Mouse (Mus musculus): ENCODE results near the gene Tmprss9. TPM values are rescaled to one million over a fixed set of nuclear protein-coding genes. Genes with fewer than 3 reads are reported as not detected.

The Tmprss9 gene
- polyA plus RNA-seq, 1 experiment from 2014 or later, result 0.25 TPM

GRCm38 (mm10) chr10:80936135-80936809, 64.6 kb downstream of the Tmprss9 start:
- Histone ChIP-seq H3K9ac (replicated peaks; ENCODE audit: low read depth, low read length) (no peak overlapping the region), H3K27ac (ENCODE audit: low read length) (no peak overlapping the region), H3K9me3 (ENCODE audit: control insufficient read depth, low read length) (no peaks in the 10 kb centered on the region), H3K4me2 (ENCODE audit: low read length) (peak overlapping the region; percentile 32), H3K4me1 (replicated peaks; ENCODE audit: control insufficient read depth, insufficient read depth, low read length) (peaks cover 72% of the 10 kb centered on the region), H3K36me3 (ENCODE audit: control insufficient read depth, insufficient read depth) (no peaks in the 10 kb centered on the region), H3K27me3 (replicated peaks; ENCODE audit: control insufficient read depth, insufficient read depth, low read length) (peaks cover 37% of the 10 kb centered on the region), H3K4me3 (replicated peaks; ENCODE audit: low read length) (peak overlapping the region; percentile 12; the same call in 1 of the 2 replicates)
- ATAC-seq, result peak; percentile 47
- 2% methylated on average over 37 of the region's 37 CpGs for WGBS

DNA sequence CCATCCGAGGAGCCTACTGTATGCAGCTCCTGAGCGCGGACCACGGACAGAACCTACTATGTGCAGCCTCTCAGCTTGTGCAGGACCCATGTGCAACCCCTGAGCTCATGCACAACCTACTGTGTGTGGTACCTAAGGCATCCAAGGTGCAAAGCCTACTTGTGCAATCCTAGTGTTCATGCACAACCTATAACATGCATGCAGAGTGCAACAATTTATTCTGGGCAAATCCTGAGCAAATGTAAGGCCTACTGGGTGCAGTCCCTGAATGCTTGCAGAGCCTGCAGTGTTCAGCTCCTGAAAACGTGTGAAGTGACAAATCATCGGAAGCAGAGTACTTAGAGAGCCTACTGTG, 65.1 kb downstream of the Tmprss9 start:
- Histone ChIP-seq H3K36me3 (ENCODE audit: control insufficient read depth, insufficient read depth) (no peaks in the 10 kb centered on the region), H3K4me3 (replicated peaks; ENCODE audit: low read length) (no peak overlapping the region), H3K9me3 (ENCODE audit: control insufficient read depth, low read length) (no peaks in the 10 kb centered on the region), H3K4me1 (replicated peaks; ENCODE audit: control insufficient read depth, insufficient read depth, low read length) (peaks cover 67% of the 10 kb centered on the region), H3K4me2 (ENCODE audit: low read length) (peak overlapping the region; percentile 32), H3K27me3 (replicated peaks; ENCODE audit: control insufficient read depth, insufficient read depth, low read length) (peaks cover 32% of the 10 kb centered on the region), H3K27ac (ENCODE audit: low read length) (no peak overlapping the region), H3K9ac (replicated peaks; ENCODE audit: low read depth, low read length) (no peak overlapping the region)
- ATAC-seq, result no peak
- WGBS, result 12% methylated on average over 6 of the region's 6 CpGs

DNA sequence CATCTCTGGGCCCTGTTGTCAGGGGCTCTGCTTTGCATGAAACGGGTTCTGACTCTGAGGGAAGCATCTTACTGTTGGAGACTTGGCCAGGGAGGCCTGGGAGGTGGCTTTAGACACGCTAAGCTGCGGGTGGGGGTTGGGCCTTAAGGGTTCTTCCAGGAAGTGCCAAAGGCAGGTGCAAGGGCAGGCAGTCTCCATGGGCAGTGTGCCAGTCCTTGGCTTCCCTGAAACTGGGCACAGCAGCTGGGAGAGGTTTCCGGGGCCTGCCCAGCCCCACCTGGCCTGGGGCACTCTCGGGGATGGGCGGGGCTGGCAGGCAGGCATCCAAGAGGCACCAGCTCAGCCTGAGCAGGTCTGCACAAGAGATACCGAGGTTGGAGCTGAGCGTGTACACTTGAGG, 66.0 kb downstream of the Tmprss9 start:
- no peak overlapping the region for H3K27ac ChIP-seq (ENCODE audit: low read length)
- no peaks in the 10 kb centered on the region for H3K36me3 ChIP-seq (ENCODE audit: control insufficient read depth, insufficient read depth)
- H3K27me3 ChIP-seq (replicated peaks; ENCODE audit: control insufficient read depth, insufficient read depth, low read length), result peaks cover 24% of the 10 kb centered on the region
- WGBS, result 20% methylated on average over 8 of the region's 8 CpGs
- no peak for ATAC-seq
- H3K4me1 ChIP-seq (replicated peaks; ENCODE audit: control insufficient read depth, insufficient read depth, low read length), result peaks cover 58% of the 10 kb centered on the region
- H3K4me3 ChIP-seq (replicated peaks; ENCODE audit: low read length), result no peak overlapping the region
- H3K9ac ChIP-seq (replicated peaks; ENCODE audit: low read depth, low read length), result no peak overlapping the region
- H3K4me2 ChIP-seq (ENCODE audit: low read length), result no peak overlapping the region
- H3K9me3 ChIP-seq (ENCODE audit: control insufficient read depth, low read length), result no peaks in the 10 kb centered on the region

GRCm38 (mm10) chr10:80938831-80939550, 67.3 kb downstream of the Tmprss9 start:
- 13% methylated on average over 15 of the region's 15 CpGs for WGBS
- peak; percentile 54 for ATAC-seq
- peak overlapping the region; percentile 77 for H3K4me2 ChIP-seq (ENCODE audit: low read length)
- H3K4me1 ChIP-seq (replicated peaks; ENCODE audit: control insufficient read depth, insufficient read depth, low read length), result peaks cover 46% of the 10 kb centered on the region
- no peaks in the 10 kb centered on the region for H3K9me3 ChIP-seq (ENCODE audit: control insufficient read depth, low read length)
- no peak overlapping the region for H3K27ac ChIP-seq (ENCODE audit: low read length)
- peak overlapping the region; percentile 44 for H3K4me3 ChIP-seq (replicated peaks; ENCODE audit: low read length)
- peak overlapping the region; percentile 64; the same call in 1 of the 2 replicates for H3K9ac ChIP-seq (replicated peaks; ENCODE audit: low read depth, low read length)
- no peaks in the 10 kb centered on the region for H3K36me3 ChIP-seq (ENCODE audit: control insufficient read depth, insufficient read depth)
- H3K27me3 ChIP-seq (replicated peaks; ENCODE audit: control insufficient read depth, insufficient read depth, low read length), result peaks cover 11% of the 10 kb centered on the region

GRCm38 (mm10) chr10:80939671-80940070, 68.0 kb downstream of the Tmprss9 start:
- 3% methylated on average over 28 of the region's 28 CpGs for WGBS
- Histone ChIP-seq H3K4me2 (ENCODE audit: low read length) (peak overlapping the region; percentile 77), H3K9me3 (ENCODE audit: control insufficient read depth, low read length) (no peaks in the 10 kb centered on the region), H3K36me3 (ENCODE audit: control insufficient read depth, insufficient read depth) (no peaks in the 10 kb centered on the region), H3K4me1 (replicated peaks; ENCODE audit: control insufficient read depth, insufficient read depth, low read length) (peaks cover 46% of the 10 kb centered on the region), H3K27ac (ENCODE audit: low read length) (peak overlapping the region; percentile 29; the same call in 1 of the 2 replicates), H3K4me3 (replicated peaks; ENCODE audit: low read length) (peak overlapping the region; percentile 44), H3K27me3 (replicated peaks; ENCODE audit: control insufficient read depth, insufficient read depth, low read length) (0 out of 2 replicates have a peak, but pooled peaks cover 5% of the 10 kb centered on the region), H3K9ac (replicated peaks; ENCODE audit: low read depth, low read length) (peak overlapping the region; percentile 64)
- ATAC-seq, result peak; percentile 67

DNA sequence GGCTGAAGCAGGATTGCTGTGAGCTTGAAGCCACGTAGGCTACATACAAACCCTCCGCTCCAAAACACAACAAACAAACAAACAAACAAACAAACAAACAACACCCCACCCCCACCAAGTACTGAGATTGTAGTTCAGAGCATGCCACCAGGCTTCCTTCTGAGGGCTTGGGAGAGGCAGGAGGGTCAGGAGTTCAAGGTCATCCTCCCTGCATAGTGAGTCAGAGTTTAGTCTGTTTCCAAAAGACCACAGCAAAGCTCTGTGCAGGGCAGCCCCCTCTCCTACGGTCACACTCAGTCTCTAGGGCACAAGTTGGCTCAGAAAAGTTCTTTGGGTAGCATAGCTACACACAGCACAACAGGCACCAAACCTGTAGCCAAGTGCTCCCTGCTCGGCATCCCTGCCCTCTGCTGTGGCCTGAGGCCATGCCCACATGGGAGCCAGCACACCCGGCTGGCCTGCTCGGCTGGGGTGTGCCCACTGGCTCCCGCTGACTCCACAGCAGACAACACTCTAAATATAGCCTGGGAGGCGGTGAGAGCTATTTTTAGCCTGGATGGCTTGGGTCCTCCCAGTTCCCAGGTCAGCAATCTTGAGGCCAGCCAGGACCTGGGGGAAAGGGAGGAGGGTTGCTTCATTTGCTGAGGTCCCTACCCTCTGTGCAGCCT, 68.8 kb downstream of the Tmprss9 start:
- H3K27ac ChIP-seq (ENCODE audit: low read length), result no peak overlapping the region
- no peaks in the 10 kb centered on the region for H3K9me3 ChIP-seq (ENCODE audit: control insufficient read depth, low read length)
- 61% methylated on average over 8 of the region's 8 CpGs for WGBS
- peak overlapping the region; percentile 44 for H3K4me3 ChIP-seq (replicated peaks; ENCODE audit: low read length)
- H3K9ac ChIP-seq (replicated peaks; ENCODE audit: low read depth, low read length), result peak overlapping the region; percentile 64
- H3K4me1 ChIP-seq (replicated peaks; ENCODE audit: control insufficient read depth, insufficient read depth, low read length), result peaks cover 46% of the 10 kb centered on the region
- no peaks in the 10 kb centered on the region for H3K36me3 ChIP-seq (ENCODE audit: control insufficient read depth, insufficient read depth)
- peak overlapping the region; percentile 77 for H3K4me2 ChIP-seq (ENCODE audit: low read length)
- ATAC-seq, result no peak
- H3K27me3 ChIP-seq (replicated peaks; ENCODE audit: control insufficient read depth, insufficient read depth, low read length), result 0 out of 2 replicates have a peak, but pooled peaks cover 5% of the 10 kb centered on the region

DNA sequence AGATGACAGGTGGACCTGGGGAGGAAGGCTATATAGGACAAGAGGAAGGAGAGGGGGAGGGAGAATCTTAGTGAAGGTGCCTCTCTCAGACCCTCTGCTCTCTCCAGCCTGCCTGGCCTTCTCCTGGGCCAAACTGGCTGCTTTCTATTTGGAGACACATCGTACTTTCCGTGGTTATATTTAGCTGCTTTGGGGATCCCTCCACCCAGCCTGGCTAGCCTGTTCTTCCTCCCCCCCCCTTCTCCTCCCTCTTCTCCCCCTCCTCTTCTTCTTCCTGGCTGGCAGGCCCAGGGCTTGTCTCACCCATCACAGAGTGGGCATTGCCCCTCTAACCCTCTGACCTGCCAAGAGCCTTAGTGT, 69.3 kb downstream of the Tmprss9 start:
- ATAC-seq, result no peak
- H3K4me2 ChIP-seq (ENCODE audit: low read length), result no peak overlapping the region
- WGBS, result 67% methylated on average over 2 of the region's 2 CpGs

GRCm38 (mm10) chr10:80942919-80943318, 71.3 kb downstream of the Tmprss9 start:
- Histone ChIP-seq H3K4me2 (ENCODE audit: low read length) (no peak overlapping the region), H3K9me3 (ENCODE audit: control insufficient read depth, low read length) (no peaks in the 10 kb centered on the region), H3K4me3 (replicated peaks; ENCODE audit: low read length) (no peak overlapping the region), H3K27me3 (replicated peaks; ENCODE audit: control insufficient read depth, insufficient read depth, low read length) (no peaks in the 10 kb centered on the region), H3K4me1 (replicated peaks; ENCODE audit: control insufficient read depth, insufficient read depth, low read length) (peaks cover 23% of the 10 kb centered on the region), H3K27ac (ENCODE audit: low read length) (no peak overlapping the region), H3K9ac (replicated peaks; ENCODE audit: low read depth, low read length) (no peak overlapping the region), H3K36me3 (ENCODE audit: control insufficient read depth, insufficient read depth) (no peaks in the 10 kb centered on the region)
- WGBS, result 65% methylated on average over 8 of the region's 8 CpGs
- no peak for ATAC-seq

More for the DNA sequence above, 69.3 kb downstream of the Tmprss9 start:
- Histone ChIP-seq H3K9ac (replicated peaks; ENCODE audit: low read depth, low read length) (no peak overlapping the region), H3K36me3 (ENCODE audit: control insufficient read depth, insufficient read depth) (no peaks in the 10 kb centered on the region), H3K27me3 (replicated peaks; ENCODE audit: control insufficient read depth, insufficient read depth, low read length) (0 out of 2 replicates have a peak, but pooled peaks cover 5% of the 10 kb centered on the region), H3K4me3 (replicated peaks; ENCODE audit: low read length) (no peak overlapping the region), H3K4me1 (replicated peaks; ENCODE audit: control insufficient read depth, insufficient read depth, low read length) (peaks cover 41% of the 10 kb centered on the region), H3K27ac (ENCODE audit: low read length) (no peak overlapping the region), H3K9me3 (ENCODE audit: control insufficient read depth, low read length) (no peaks in the 10 kb centered on the region)

- Histone ChIP-seq H3K9ac (replicated peaks; ENCODE audit: low read depth, low read length) (no peak overlapping the region), H3K27me3 (replicated peaks; ENCODE audit: control insufficient read depth, insufficient read depth, low read length) (no peaks in the 10 kb centered on the region), H3K4me1 (replicated peaks; ENCODE audit: control insufficient read depth, insufficient read depth, low read length) (peaks cover 22% of the 10 kb centered on the region), H3K36me3 (ENCODE audit: control insufficient read depth, insufficient read depth) (no peaks in the 10 kb centered on the region), H3K9me3 (ENCODE audit: control insufficient read depth, low read length) (no peaks in the 10 kb centered on the region), H3K27ac (ENCODE audit: low read length) (no peak overlapping the region), H3K4me2 (ENCODE audit: low read length) (no peak overlapping the region), H3K4me3 (replicated peaks; ENCODE audit: low read length) (no peak overlapping the region)
- no peak for ATAC-seq
- WGBS, result 87% methylated on average over 9 of the region's 9 CpGs
Measured at GRCm38 (mm10) chr10:80943701-80944100, 72.1 kb downstream of the Tmprss9 start.

Measured in forebrain, embryonic 16.5 days (tissue).